Mouse (Mus musculus) cortical plate, adult 2 months (tissue): ENCODE measurements at regions not wholly inside any gene's neighbourhood (a gene's known extent, or its start where the extent isn't known, plus 50 kb on each side); places are given as distances from the start of the nearest gene placed in this dataset.

Experiments
- CTCF ChIP-seq: fragments of 200-500 bp; IDR thresholded peaks from 2 replicates; pipeline ENCODE4 v1.5.1; 2011; ENCODE audit warnings: mild to moderate bottlenecking, control low read depth, low read length; ENCODE audit not compliant: insufficient read depth; ENCODE audit errors: extremely low read depth
- POLR2A ChIP-seq: fragments of 200-500 bp; IDR thresholded peaks from 2 replicates; pipeline ENCODE4 v1.6.1; 2011; ENCODE audit warnings: mild to moderate bottlenecking, low read length, control low read depth; ENCODE audit not compliant: insufficient read depth; ENCODE audit errors: extremely low read depth

- TF ChIP-seq CTCF (no peak), POLR2A (no peak)
These were observed 259.5 kb upstream of the Cdh6 start for GRCm38 (mm10) chr15:13432971-13433370.
